Mouse (Mus musculus): Measurements from ENCODE around the gene Mindy4. TPM values are rescaled to one million over a fixed set of nuclear protein-coding genes. Genes with fewer than 3 reads are reported as not detected.
"Not testable (repeated sequence)": the region's sequence is repeated elsewhere in the genome, so short reads cannot be mapped to it uniquely, and the experiment has no call there.

Gene Mindy4
- polyA plus RNA-seq, 1 experiment = 7.2 TPM

DNA sequence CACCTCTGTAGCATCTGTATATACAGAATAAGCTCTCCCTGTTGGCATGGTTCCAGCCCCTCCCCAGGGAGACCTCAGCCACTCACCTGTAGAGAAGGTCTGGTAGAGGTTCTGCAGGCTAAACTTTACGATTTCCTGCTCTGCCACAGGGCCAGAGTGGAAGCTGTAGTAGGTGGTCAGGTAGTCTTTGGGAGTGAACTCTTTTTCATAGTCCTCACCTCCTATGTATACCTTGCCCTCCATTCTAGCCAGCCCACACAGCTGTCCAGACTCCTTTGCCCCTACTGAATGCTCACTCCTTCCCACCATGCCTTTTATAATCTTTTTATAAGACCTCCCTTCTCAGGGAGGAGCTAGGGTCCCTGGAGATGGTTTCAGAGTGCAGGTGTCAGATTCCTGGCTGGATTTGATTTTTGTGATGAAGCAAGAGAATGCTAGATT lies 28.4 kb upstream of the Mindy4 start, which contains the start of gene Inmt:
Gene Inmt, minus strand, starts transcription at position 303 of the 441 bp plus-strand sequence.
- no peak within 1 kb of the TSS for H3K4me3 ChIP-seq (ENCODE audit: insufficient read depth, low read length)
- H3K27ac ChIP-seq (ENCODE audit: insufficient read depth, low read length) = no peak within 1 kb of the TSS
- TF ChIP-seq POLR2A (IDR thresholded peaks at IDR 0.05; ENCODE audit: extremely low read depth, insufficient read depth, low read length) (no peak), CTCF (IDR thresholded peaks at IDR 0.05; ENCODE audit: extremely low read depth, insufficient read depth, low read length) (no peak)
- no peaks in the 10 kb centered on the region for H3K4me1 ChIP-seq (ENCODE audit: control insufficient read depth, insufficient read depth, low read length)

DNA sequence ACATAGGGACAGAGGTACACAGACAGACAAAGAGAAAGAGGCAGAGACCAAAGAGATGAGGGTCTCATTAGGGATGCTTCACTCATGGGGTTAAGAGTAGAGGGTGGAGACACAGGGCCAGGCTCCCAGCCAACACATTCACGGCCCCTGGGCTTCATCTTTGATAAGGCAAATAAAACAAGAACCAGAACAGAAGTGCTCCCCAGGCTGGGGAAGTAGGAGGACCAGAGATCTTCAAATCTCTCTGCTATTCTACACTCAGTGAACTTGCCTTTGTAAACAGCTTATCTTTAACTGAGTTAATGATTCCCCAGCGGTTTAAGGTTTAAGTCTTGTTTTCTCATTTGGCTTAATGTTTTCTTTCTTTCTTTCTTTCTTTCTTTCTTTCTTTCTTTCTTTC lies 27.7 kb upstream of the Mindy4 start:
- TF ChIP-seq CTCF (IDR thresholded peaks at IDR 0.05; ENCODE audit: extremely low read depth, insufficient read depth, low read length) (no peak), POLR2A (IDR thresholded peaks at IDR 0.05; ENCODE audit: extremely low read depth, insufficient read depth, low read length) (no peak)
- no peak overlapping the region for H3K27ac ChIP-seq (ENCODE audit: insufficient read depth, low read length)
- H3K4me1 ChIP-seq (ENCODE audit: control insufficient read depth, insufficient read depth, low read length) = no peaks in the 10 kb centered on the region
- no peak overlapping the region for H3K4me3 ChIP-seq (ENCODE audit: insufficient read depth, low read length)

GRCm38 (mm10) chr6:55175892-55176291 lies 27.3 kb upstream of the Mindy4 start:
- H3K4me3 ChIP-seq (ENCODE audit: insufficient read depth, low read length) = no peak overlapping the region
- no peaks in the 10 kb centered on the region for H3K4me1 ChIP-seq (ENCODE audit: control insufficient read depth, insufficient read depth, low read length)
- no peak for TF ChIP-seq POLR2A (IDR thresholded peaks at IDR 0.05; ENCODE audit: extremely low read depth, insufficient read depth, low read length)
- TF ChIP-seq CTCF (IDR thresholded peaks at IDR 0.05; ENCODE audit: extremely low read depth, insufficient read depth, low read length) = no peak
- H3K27ac ChIP-seq (ENCODE audit: insufficient read depth, low read length) = no peak overlapping the region

- no peak overlapping the region for H3K27ac ChIP-seq (ENCODE audit: insufficient read depth, low read length)
- H3K4me1 ChIP-seq (ENCODE audit: control insufficient read depth, insufficient read depth, low read length) = no peaks in the 10 kb centered on the region
- TF ChIP-seq CTCF (IDR thresholded peaks at IDR 0.05; ENCODE audit: extremely low read depth, insufficient read depth, low read length) (peak; percentile 30; the same call in 1 of the 2 replicates), POLR2A (IDR thresholded peaks at IDR 0.05; ENCODE audit: extremely low read depth, insufficient read depth, low read length) (no peak)
Observed at GRCm38 (mm10) chr6:55177060-55177732, 26.0 kb upstream of the Mindy4 start.

GRCm38 (mm10) chr6:55179560-55179959 lies 23.6 kb upstream of the Mindy4 start:
- no peak for TF ChIP-seq POLR2A (IDR thresholded peaks at IDR 0.05; ENCODE audit: extremely low read depth, insufficient read depth, low read length)
- TF ChIP-seq CTCF (IDR thresholded peaks at IDR 0.05; ENCODE audit: extremely low read depth, insufficient read depth, low read length) = no peak
- H3K27ac ChIP-seq (ENCODE audit: insufficient read depth, low read length) = no peak overlapping the region
- no peak overlapping the region for H3K4me3 ChIP-seq (ENCODE audit: insufficient read depth, low read length)
- no peaks in the 10 kb centered on the region for H3K4me1 ChIP-seq (ENCODE audit: control insufficient read depth, insufficient read depth, low read length)

More at GRCm38 (mm10) chr6:55177060-55177732, 26.0 kb upstream of the Mindy4 start:
- no peak overlapping the region for H3K4me3 ChIP-seq (ENCODE audit: insufficient read depth, low read length)

- no peak for TF ChIP-seq POLR2A (IDR thresholded peaks at IDR 0.05; ENCODE audit: extremely low read depth, insufficient read depth, low read length)
- no peak for TF ChIP-seq CTCF (IDR thresholded peaks at IDR 0.05; ENCODE audit: extremely low read depth, insufficient read depth, low read length)
- Histone ChIP-seq H3K4me1 (ENCODE audit: control insufficient read depth, insufficient read depth, low read length) (no peaks in the 10 kb centered on the region), H3K27ac (ENCODE audit: insufficient read depth, low read length) (no peak overlapping the region), H3K4me3 (ENCODE audit: insufficient read depth, low read length) (no peak overlapping the region)
Observed at GRCm38 (mm10) chr6:55182655-55183430, 20.3 kb upstream of the Mindy4 start.

GRCm38 (mm10) chr6:55187827-55188226 lies 15.4 kb upstream of the Mindy4 start:
- H3K4me1 ChIP-seq (ENCODE audit: control insufficient read depth, insufficient read depth, low read length); H3K27ac ChIP-seq (ENCODE audit: insufficient read depth, low read length); H3K4me3 ChIP-seq (ENCODE audit: insufficient read depth, low read length): not testable (repeated sequence)

GRCm38 (mm10) chr6:55189406-55189805 lies 13.8 kb upstream of the Mindy4 start:
- H3K4me1 ChIP-seq (ENCODE audit: control insufficient read depth, insufficient read depth, low read length) = no peaks in the 10 kb centered on the region
- TF ChIP-seq POLR2A (IDR thresholded peaks at IDR 0.05; ENCODE audit: extremely low read depth, insufficient read depth, low read length) (no peak), CTCF (IDR thresholded peaks at IDR 0.05; ENCODE audit: extremely low read depth, insufficient read depth, low read length) (no peak)

DNA sequence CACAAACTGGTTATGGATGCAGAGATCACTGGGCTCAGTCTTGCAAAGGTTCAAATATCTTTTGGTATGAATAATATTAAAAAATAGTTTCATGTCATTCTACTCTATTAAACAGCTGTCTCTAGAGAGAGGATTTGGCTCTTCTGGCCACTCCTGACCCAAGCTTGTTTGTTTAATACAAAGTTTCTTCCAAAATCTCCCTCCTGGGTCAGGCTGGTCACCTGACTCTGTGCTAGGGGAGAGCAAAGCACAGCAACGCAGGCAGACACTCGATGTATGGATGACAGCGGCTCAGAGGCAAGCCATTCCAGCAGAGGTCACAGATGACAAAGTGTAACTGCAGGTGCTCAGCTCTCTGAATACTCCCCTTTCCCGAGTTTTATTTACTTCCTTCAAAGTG lies 11.6 kb upstream of the Mindy4 start:
- H3K4me3 ChIP-seq (ENCODE audit: insufficient read depth, low read length) = no peak overlapping the region
- no peak for TF ChIP-seq POLR2A (IDR thresholded peaks at IDR 0.05; ENCODE audit: extremely low read depth, insufficient read depth, low read length)
- no peak for TF ChIP-seq CTCF (IDR thresholded peaks at IDR 0.05; ENCODE audit: extremely low read depth, insufficient read depth, low read length)
- H3K27ac ChIP-seq (ENCODE audit: insufficient read depth, low read length) = no peak overlapping the region
- H3K4me1 ChIP-seq (ENCODE audit: control insufficient read depth, insufficient read depth, low read length) = no peaks in the 10 kb centered on the region

More at GRCm38 (mm10) chr6:55189406-55189805, 13.8 kb upstream of the Mindy4 start:
- no peak overlapping the region for H3K4me3 ChIP-seq (ENCODE audit: insufficient read depth, low read length)
- no peak overlapping the region for H3K27ac ChIP-seq (ENCODE audit: insufficient read depth, low read length)

DNA sequence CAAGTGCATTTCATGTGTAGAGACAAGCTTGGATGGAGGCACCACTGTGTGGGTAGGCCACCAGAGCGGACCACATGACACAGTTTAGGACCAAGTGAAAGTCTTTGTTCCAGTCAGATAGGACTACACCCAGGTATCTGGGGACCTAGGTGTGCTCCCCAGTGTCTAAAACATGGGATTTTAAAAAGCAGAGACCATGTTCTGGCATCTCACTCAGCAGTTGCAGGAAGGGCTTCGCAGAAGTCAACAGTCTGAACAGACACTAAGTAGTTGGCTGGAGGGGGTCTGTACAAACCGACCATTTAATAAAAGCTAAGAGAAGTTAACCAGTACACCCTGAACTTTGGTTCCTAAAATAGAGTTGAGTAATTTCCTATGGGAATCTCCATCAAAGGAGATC lies 10.0 kb upstream of the Mindy4 start:
- no peaks in the 10 kb centered on the region for H3K4me1 ChIP-seq (ENCODE audit: control insufficient read depth, insufficient read depth, low read length)
- TF ChIP-seq POLR2A (IDR thresholded peaks at IDR 0.05; ENCODE audit: extremely low read depth, insufficient read depth, low read length) (no peak), CTCF (IDR thresholded peaks at IDR 0.05; ENCODE audit: extremely low read depth, insufficient read depth, low read length) (no peak)
- no peak overlapping the region for H3K27ac ChIP-seq (ENCODE audit: insufficient read depth, low read length)
- H3K4me3 ChIP-seq (ENCODE audit: insufficient read depth, low read length) = no peak overlapping the region
